Mouse (Mus musculus): ENCODE data around the gene Scd3.
"Not testable (repeated sequence)": the region's sequence is repeated elsewhere in the genome, so short reads cannot be mapped to it uniquely, and the experiment has no call there.

Scd3 gene

DNA sequence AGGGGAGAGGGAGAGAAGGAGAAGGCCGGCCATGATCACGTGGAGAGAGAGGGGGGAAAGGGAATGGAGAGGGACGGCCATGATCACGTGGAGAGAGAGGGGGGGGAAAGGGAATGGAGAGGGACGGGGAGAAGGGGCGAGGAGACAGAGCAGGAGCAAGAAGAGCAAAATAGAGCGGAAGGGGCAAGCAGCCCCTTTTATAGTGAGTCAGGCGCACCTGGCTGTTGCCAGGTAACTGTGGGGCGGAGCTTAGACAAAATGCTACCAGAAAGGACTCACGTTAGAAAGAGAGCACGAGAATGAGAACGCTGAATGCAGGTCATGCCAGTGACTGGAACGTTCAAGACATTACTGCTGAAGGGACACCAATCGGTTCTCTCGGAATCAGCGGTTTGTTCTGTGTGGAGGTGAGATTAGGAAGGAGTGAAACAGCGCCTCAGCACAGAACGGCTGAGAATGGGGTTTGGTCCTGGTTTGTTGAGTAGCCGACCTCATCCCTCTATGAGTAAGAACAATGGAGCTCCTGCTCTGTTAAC, 34.5 kb downstream of the Scd3 start:
- DNase-seq (ENCODE audit: low spot score), result no peak

DNA sequence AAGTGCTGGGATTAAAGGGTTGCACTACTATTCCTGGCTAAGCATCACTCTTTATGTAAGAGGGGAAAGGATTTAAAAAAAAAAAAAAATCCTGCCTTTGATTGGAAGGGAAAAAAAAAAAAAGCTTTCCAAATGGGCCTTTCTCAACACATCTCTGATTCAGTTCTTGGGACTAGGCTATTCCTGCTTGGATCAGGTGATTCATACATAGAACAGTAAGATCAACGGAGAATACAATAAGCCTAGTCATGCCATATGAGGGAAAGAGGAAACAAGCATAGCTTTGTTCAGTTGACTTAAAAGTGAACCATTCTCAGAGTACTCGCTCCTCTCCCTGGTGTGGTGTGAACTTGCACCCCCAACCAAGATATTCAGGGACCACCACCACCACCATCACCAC, 35.8 kb downstream of the Scd3 start:
- no peak for DNase-seq (ENCODE audit: low spot score)

- DNase-seq (ENCODE audit: low spot score), result peak; percentile 61
Measured at GRCm38 (mm10) chr19:44245761-44246171, 42.7 kb downstream of the Scd3 start.

GRCm38 (mm10) chr19:44246341-44246911, 43.4 kb downstream of the Scd3 start:
- DNase-seq (ENCODE audit: low spot score), result peak; percentile 42

DNA sequence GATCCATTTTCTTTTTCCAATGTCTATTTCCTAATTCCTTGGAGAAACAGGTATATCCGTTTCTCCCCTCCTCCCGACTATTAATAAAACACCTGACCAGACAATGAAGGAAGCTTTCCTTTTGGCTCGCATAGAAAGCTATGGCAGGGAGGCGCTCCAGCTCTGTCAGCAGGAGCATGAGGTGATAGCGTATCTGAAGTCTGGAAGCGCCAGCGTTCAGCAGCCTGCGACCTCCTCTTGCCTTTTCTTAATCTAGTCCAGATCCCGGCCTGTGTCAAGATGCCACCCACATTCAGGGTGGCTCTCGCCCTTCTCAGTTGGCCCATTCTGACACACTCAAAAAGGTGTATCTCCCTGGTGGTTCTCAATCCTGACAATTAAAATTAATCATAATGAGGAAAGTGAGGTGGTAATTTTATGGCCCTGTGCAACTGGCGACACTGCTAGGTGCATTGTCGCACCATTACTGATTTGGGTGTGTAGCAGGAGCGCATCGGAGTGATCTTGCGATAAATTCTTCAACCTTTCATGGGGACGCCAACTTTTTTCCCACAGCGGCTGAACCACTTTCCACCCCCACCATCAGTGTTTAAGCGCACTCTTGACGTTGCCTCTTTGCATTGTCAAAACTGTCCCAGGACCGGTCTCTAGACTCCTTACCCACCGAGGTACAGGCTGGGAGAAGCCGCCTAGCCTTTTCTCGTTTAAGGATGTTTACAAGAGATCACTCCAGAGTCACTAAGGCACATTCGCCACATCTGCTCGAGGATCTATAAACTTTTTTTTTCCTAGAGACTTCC, 44.4 kb downstream of the Scd3 start:
- no peak for DNase-seq (ENCODE audit: low spot score)

- peak; percentile 98 for DNase-seq (ENCODE audit: low spot score)
Measured at GRCm38 (mm10) chr19:44248081-44248853, 45.2 kb downstream of the Scd3 start.

DNA sequence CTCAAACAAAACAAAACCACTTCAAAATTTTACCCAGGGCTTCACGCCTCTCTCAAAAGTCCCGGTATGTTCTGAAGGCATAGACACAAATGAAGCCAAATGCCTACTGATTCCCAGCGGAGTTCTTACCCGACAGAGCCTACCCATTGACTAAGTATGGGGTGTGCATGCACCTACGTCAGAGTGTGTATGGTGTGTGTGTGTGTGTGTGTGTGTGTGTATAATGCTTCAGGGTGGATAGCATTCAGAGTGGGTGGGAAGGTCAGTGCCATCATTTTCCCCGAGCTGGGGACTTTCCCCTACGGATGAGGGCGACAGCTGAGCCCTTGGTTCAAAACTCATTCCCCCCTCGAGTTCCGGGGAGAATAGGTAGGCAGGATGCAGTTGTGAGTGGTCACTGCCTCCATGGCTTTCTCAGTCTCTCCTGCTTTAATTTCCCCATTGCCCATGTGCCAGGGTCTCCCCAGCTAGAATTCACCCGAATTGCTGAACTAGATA, 45.8 kb downstream of the Scd3 start:
- no peak for DNase-seq (ENCODE audit: low spot score)

- not testable (repeated sequence) for DNase-seq (ENCODE audit: low spot score)
Measured at GRCm38 (mm10) chr19:44251138-44251537, 48.1 kb downstream of the Scd3 start.

- DNase-seq (ENCODE audit: low spot score), result no peak
Measured at GRCm38 (mm10) chr19:44251936-44252558, 49.0 kb downstream of the Scd3 start.

GRCm38 (mm10) chr19:44254106-44254505, 51.0 kb downstream of the Scd3 start:
- not testable (repeated sequence) for DNase-seq (ENCODE audit: low spot score)

- DNase-seq (ENCODE audit: low spot score), result no peak
Measured at GRCm38 (mm10) chr19:44257377-44257966, 54.4 kb downstream of the Scd3 start.

- no peak for DNase-seq (ENCODE audit: low spot score)
Measured at GRCm38 (mm10) chr19:44259484-44259883, 56.4 kb downstream of the Scd3 start.

GRCm38 (mm10) chr19:44260487-44260886, 57.4 kb downstream of the Scd3 start:
- no peak for DNase-seq (ENCODE audit: low spot score)

- DNase-seq (ENCODE audit: low spot score), result no peak
Measured at GRCm38 (mm10) chr19:44261774-44262173, 58.7 kb downstream of the Scd3 start.

DNA sequence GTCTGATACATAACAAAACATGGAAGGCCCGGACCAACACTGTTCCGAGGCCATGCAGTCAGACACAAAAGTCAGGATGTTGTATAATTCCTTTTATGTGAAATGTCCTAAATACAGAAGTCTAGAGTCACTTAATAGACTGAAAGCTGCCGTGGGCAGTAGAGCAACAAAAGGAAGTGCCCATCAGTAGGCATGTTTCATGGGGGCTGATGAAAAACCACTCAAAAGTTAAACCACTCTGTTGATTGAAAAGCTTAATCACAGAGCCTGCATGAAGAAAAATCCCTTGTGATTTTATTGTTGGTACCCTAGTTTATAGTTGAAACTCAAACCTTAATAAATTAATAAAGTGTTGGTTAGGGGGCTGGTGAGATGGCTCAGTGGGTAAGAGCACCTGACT, 60.5 kb downstream of the Scd3 start:
- DNase-seq (ENCODE audit: low spot score), result no peak

- DNase-seq (ENCODE audit: low spot score), result no peak
Measured at GRCm38 (mm10) chr19:44264226-44264625, 61.2 kb downstream of the Scd3 start.

- no peak for DNase-seq (ENCODE audit: low spot score)
Measured at GRCm38 (mm10) chr19:44265300-44265699, 62.2 kb downstream of the Scd3 start.

- no peak for DNase-seq (ENCODE audit: low spot score)
Measured at GRCm38 (mm10) chr19:44265911-44266337, 62.9 kb downstream of the Scd3 start.

DNA sequence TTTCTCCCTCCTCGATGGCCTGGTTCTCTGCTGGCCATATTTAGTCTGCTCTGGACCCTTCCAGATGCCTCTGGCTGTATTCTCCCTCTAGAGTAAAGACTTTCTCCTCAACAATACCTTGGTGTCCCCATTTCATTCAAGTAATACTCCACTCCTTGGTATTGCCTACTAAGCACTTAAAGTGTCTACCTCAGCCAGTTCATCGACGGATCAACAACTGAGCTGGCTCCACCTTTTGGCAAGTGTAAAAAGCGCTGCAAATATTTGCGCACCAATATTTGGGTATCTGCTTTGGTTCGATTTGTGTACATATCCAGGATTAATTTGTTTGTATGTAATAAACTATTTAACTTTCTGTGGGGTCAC, 63.4 kb downstream of the Scd3 start:
- DNase-seq (ENCODE audit: low spot score), result no peak

DNA sequence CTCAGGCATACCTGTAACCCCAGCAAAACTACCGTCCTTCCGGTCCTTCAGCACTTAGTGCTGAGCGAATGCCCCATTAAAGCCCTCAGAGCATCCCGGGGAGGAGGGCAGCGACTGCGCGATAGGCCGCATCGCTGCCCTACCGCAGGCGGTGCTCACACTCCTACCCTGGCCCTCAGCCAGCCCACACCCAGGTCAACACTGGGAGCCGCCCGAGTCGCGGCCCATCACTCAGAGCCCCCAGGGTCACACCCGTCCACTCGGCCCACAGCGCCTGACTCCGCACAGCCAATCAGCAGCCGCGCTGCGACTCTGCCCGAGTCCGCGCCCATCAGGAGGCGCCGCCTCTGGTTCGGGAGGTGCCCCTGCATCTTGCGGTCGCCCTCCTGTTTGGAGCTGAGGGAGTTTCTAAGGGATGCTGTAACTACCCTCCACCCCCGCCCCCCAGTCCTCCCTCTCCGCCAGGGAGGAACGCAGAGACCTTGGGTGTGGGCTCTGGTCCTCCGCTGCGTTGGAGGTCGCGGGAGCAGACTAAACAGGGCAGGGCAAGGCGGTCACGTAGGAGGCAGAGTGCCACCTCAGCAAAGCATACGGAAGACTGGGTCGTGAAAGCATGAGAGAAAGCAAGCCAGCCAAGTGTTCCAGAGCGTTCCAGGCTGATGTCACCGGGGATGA, 63.9 kb downstream of the Scd3 start:
- peak; percentile 92 for DNase-seq (ENCODE audit: low spot score)

- DNase-seq (ENCODE audit: low spot score), result no peak
Measured at GRCm38 (mm10) chr19:44267499-44268002, 64.5 kb downstream of the Scd3 start.

Measured in lung, postnatal 25 days (tissue).